Mouse (Mus musculus) ovary, postnatal 14 days (tissue): Measurements from ENCODE around the gene 4933428G20Rik.

Source experiments
- DNase-seq: peaks from one replicate; pipeline ENCODE4 v3.0.0; 2022; ENCODE audit warnings: low spot score

4933428G20Rik gene

GRCm38 (mm10) chr11:97499865-97500719, at the start of gene 4933428G20Rik:
Gene 4933428G20Rik, minus strand, starts transcription at chr11:97500340.
- no peak for DNase-seq

GRCm38 (mm10) chr11:97548757-97549156, 48.6 kb upstream of the 4933428G20Rik start:
- DNase-seq, result no peak

GRCm38 (mm10) chr11:97547957-97548706, 48.0 kb upstream of the 4933428G20Rik start:
- no peak for DNase-seq

- no peak for DNase-seq
These were observed 46.8 kb upstream of the 4933428G20Rik start for GRCm38 (mm10) chr11:97546804-97547411.

GRCm38 (mm10) chr11:97545808-97546560, 45.8 kb upstream of the 4933428G20Rik start:
- no peak for DNase-seq

GRCm38 (mm10) chr11:97543883-97544282, 43.7 kb upstream of the 4933428G20Rik start:
- DNase-seq, result no peak

- no peak for DNase-seq
These were observed 43.1 kb upstream of the 4933428G20Rik start for GRCm38 (mm10) chr11:97543181-97543733.

GRCm38 (mm10) chr11:97542171-97543150, 42.3 kb upstream of the 4933428G20Rik start:
- DNase-seq, result no peak

GRCm38 (mm10) chr11:97540604-97541003, 40.5 kb upstream of the 4933428G20Rik start:
- no peak for DNase-seq

- DNase-seq, result no peak
These were observed 40.0 kb upstream of the 4933428G20Rik start for GRCm38 (mm10) chr11:97540136-97540535.

- DNase-seq, result no peak
These were observed 39.5 kb upstream of the 4933428G20Rik start for GRCm38 (mm10) chr11:97539622-97540021.

GRCm38 (mm10) chr11:97537580-97538089, 37.5 kb upstream of the 4933428G20Rik start:
- no peak for DNase-seq

- DNase-seq, result no peak
These were observed 36.9 kb upstream of the 4933428G20Rik start for GRCm38 (mm10) chr11:97536835-97537579.

- DNase-seq, result no peak
These were observed 36.1 kb upstream of the 4933428G20Rik start for GRCm38 (mm10) chr11:97536083-97536747.

GRCm38 (mm10) chr11:97535660-97536059, 35.5 kb upstream of the 4933428G20Rik start:
- DNase-seq, result no peak

GRCm38 (mm10) chr11:97535308-97535630, 35.1 kb upstream of the 4933428G20Rik start:
- DNase-seq, result no peak

- no peak for DNase-seq
These were observed 34.5 kb upstream of the 4933428G20Rik start for GRCm38 (mm10) chr11:97534442-97535307.

GRCm38 (mm10) chr11:97533653-97534052, 33.5 kb upstream of the 4933428G20Rik start:
- no peak for DNase-seq
